Mouse (Mus musculus) CH12.LX (cell line): Measurements from ENCODE around the gene 2310039H08Rik.

Experiments
- CHD1 ChIP-seq: IDR thresholded peaks from 2 replicates; pipeline ENCODE4 v1.6.1; 2012; ENCODE audit warnings: low read depth, low read length, improper control_type of control experiment, inconsistent platforms
- CHD2 ChIP-seq: IDR thresholded peaks from 2 replicates; pipeline ENCODE4 v1.6.1; 2011; ENCODE audit warnings: low read length, improper control_type of control experiment
- CTCF ChIP-seq, 2 experiments: IDR thresholded peaks in 1 of 2; conservative IDR thresholded peaks in 1 of 2; 2 replicates each; pipeline ENCODE4 v1.5.1; 2011 to 2012; ENCODE audit warnings: low read depth in 2 of 2, low read length in 2 of 2, improper control_type of control experiment in 1 of 2, inconsistent platforms in 1 of 2, mild to moderate bottlenecking in 1 of 2, moderate library complexity in 1 of 2
- EP300 ChIP-seq: IDR thresholded peaks from 2 replicates; pipeline ENCODE4 v1.6.1; 2011; ENCODE audit warnings: low read length, improper control_type of control experiment
- HCFC1 ChIP-seq: IDR thresholded peaks from 2 replicates; pipeline ENCODE4 v1.6.1; 2012; ENCODE audit warnings: low read depth, mild to moderate bottlenecking, inconsistent platforms, low read length, improper control_type of control experiment
- NELFE ChIP-seq: IDR thresholded peaks from 2 replicates; pipeline ENCODE4 v1.6.1; 2011; ENCODE audit warnings: low read depth, low read length, improper control_type of control experiment
- POLR2A ChIP-seq: IDR thresholded peaks from 2 replicates; pipeline ENCODE4 v1.6.1; 2011; ENCODE audit warnings: low read depth, mild to moderate bottlenecking, improper control_type of control experiment, low read length
- RAD21 ChIP-seq: IDR thresholded peaks from 2 replicates; pipeline ENCODE4 v1.6.1; 2011; ENCODE audit warnings: low read depth, mild to moderate bottlenecking, low read length, improper control_type of control experiment, moderate library complexity
- SMC3 ChIP-seq: IDR thresholded peaks from 2 replicates; pipeline ENCODE4 v1.6.1; 2011; ENCODE audit warnings: low read depth, low read length, improper control_type of control experiment

DNA sequence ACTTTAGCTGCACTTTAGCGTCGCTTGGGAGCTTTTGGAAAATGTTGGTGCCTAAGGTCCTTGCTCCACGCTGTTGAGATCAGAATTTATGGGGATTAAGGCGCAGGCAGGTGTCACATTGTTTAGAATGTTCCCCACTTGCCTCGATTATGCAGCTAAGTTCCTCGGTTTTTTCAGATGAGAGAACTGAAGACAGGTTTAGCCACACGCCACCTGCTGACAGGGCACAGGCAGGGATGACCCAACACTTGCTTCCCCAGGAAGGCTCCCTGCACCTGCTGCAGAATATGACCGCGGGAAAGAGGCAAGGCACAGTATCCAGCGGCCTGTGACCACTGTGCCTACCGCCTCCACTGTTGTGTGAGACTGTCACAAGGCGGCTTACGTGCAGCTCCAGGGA lies 43.9 kb downstream of the 2310039H08Rik start:
- no peak for TF ChIP-seq SMC3
- TF ChIP-seq CTCF (conservative IDR thresholded peaks at IDR 0.05 in 1 of 2, IDR thresholded peaks at IDR 0.05 in 1 of 2; ENCODE audit: low read depth in 2 of 2, low read length in 2 of 2) = no peak
- no peak for TF ChIP-seq POLR2A
- TF ChIP-seq CHD1 = no peak
- TF ChIP-seq HCFC1 = no peak
- no peak for TF ChIP-seq RAD21
- no peak for TF ChIP-seq NELFE
- no peak for TF ChIP-seq CHD2
- no peak for TF ChIP-seq EP300
